Mouse (Mus musculus) neural tube, embryonic 11.5 days (tissue): ENCODE measurements around the gene Gstm5. TPM values are rescaled to one million over a fixed set of nuclear protein-coding genes. Genes with fewer than 3 reads are reported as not detected.
"Not testable (repeated sequence)": the region's sequence is repeated elsewhere in the genome, so short reads cannot be mapped to it uniquely, and the experiment has no call there.

Source experiments
- ATAC-seq: fragments of 200-750 bp; cut with Nextera tagmentation; 2 replicates; pipeline ENCODE4 v1.8.0; 2017; ENCODE audit warnings: moderate number of reproducible peaks, mild to moderate bottlenecking, moderate TSS enrichment, moderate library complexity; ENCODE audit not compliant: insufficient read depth, low FRiP score, low TSS enrichment
- DNase-seq: peaks from one replicate; pipeline ENCODE4 v3.0.0-alpha.2; 2015; ENCODE audit warnings: low spot score
- H3K27ac ChIP-seq: fragments of 300-500 bp; sonication (generic); 2 replicates; pipeline ENCODE4 v1.5.1; 2014; ENCODE audit warnings: low read depth, mild to moderate bottlenecking, low read length
- H3K27me3 ChIP-seq: fragments of 300-500 bp; sonication (generic); 2 replicates; pipeline ENCODE4 v1.6.1; 2014; ENCODE audit warnings: mild to moderate bottlenecking, low read length, mixed read lengths; ENCODE audit not compliant: control insufficient read depth, insufficient read depth
- H3K36me3 ChIP-seq: fragments of 300-500 bp; sonication (generic); 2 replicates; pipeline ENCODE4 v1.6.1; 2014; ENCODE audit warnings: mild to moderate bottlenecking, low read length, moderate library complexity, mixed read lengths; ENCODE audit not compliant: control insufficient read depth, insufficient read depth
- H3K4me1 ChIP-seq: fragments of 300-500 bp; sonication (generic); 2 replicates; pipeline ENCODE4 v1.6.1; 2014; ENCODE audit warnings: low read length, mixed read lengths; ENCODE audit not compliant: control insufficient read depth, insufficient read depth
- H3K4me2 ChIP-seq: fragments of 300-500 bp; sonication (generic); 2 replicates; pipeline ENCODE4 v1.6.1; 2014; ENCODE audit warnings: low read depth, mild to moderate bottlenecking, moderate library complexity
- H3K4me3 ChIP-seq: fragments of 300-500 bp; sonication (generic); 2 replicates; pipeline ENCODE4 v1.5.1; 2014; ENCODE audit warnings: low read depth, low read length
- H3K9ac ChIP-seq: fragments of 300-500 bp; sonication (generic); 2 replicates; pipeline ENCODE4 v1.6.1; 2014; ENCODE audit warnings: mild to moderate bottlenecking, low read length
- H3K9me3 ChIP-seq: fragments of 300-500 bp; sonication (generic); 2 replicates; pipeline ENCODE4 v1.6.1; 2016; ENCODE audit warnings: low read length; ENCODE audit not compliant: control insufficient read depth
- WGBS: fragments of 180-500 bp; shearing (Covaris S2); extraction: QIAGEN DNeasy Blood & Tissue Kit; methylation state at CpG from one replicate; pipeline ENCODE4 v1.1.7; 2014; 5-methylcytosine and 5-hydroxymethylcytosine counted together
- polyA plus RNA-seq: library from polyadenylated mRNA; unstranded; fragments of >200 nt; fragmentation: Nextera tagmentation; extraction: Ambion mirVana; gene quantifications from 2 replicates; pipeline ENCODE4 v1.2.1, GENCODE M21; 2014

Gene Gstm5
- polyA plus RNA-seq, 1 experiment from 2014 or later, result 210 TPM

GRCm38 (mm10) chr3:107887674-107888495, 7.7 kb upstream of the Gstm5 start:
- H3K9me3 ChIP-seq, result no peaks in the 10 kb centered on the region
- ATAC-seq, result no peak
- no peak overlapping the region for H3K27ac ChIP-seq
- no peaks in the 10 kb centered on the region for H3K36me3 ChIP-seq
- no peaks in the 10 kb centered on the region for H3K27me3 ChIP-seq
- DNase-seq, result no peak
- no peaks in the 10 kb centered on the region for H3K4me1 ChIP-seq
- H3K9ac ChIP-seq, result no peak overlapping the region
- H3K4me2 ChIP-seq, result no peak overlapping the region
- 86% methylated on average over 9 of the region's 9 CpGs for WGBS
- no peak overlapping the region for H3K4me3 ChIP-seq

DNA sequence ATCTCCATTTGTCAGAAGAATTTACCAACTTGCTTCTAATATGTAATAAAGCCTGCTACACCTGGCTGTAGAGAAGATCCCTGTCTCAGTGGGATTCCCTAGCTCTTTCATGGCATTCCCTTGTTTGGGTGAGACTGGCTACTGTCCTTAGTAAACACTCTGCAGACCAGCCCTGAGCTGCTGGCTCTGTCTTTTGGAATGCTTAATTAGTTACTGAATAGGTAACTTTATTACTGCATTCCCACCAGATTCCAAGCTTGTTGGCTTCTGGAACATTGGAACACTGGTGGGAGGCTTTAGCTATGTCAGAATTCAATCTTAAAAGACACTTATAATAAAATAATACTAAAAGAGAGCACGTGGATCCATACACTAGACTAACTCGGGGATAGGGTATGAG, 6.4 kb upstream of the Gstm5 start:
- not testable (repeated sequence) for H3K9me3 ChIP-seq, H3K4me2 ChIP-seq, H3K36me3 ChIP-seq, H3K27me3 ChIP-seq, H3K4me1 ChIP-seq, ATAC-seq, H3K4me3 ChIP-seq, H3K27ac ChIP-seq, H3K9ac ChIP-seq, DNase-seq
- 90% methylated on average over 2 of the region's 2 CpGs for WGBS

- Histone ChIP-seq H3K4me2 (peak overlapping the region; percentile 80), H3K9ac (peak overlapping the region; percentile 88), H3K4me1 (peaks cover 6% of the 10 kb centered on the region; the same call in 1 of the 2 replicates), H3K9me3 (no peaks in the 10 kb centered on the region), H3K4me3 (peak overlapping the region; percentile 73), H3K27me3 (no peaks in the 10 kb centered on the region), H3K36me3 (no peaks in the 10 kb centered on the region), H3K27ac (no peak overlapping the region)
- DNase-seq (no peak), ATAC-seq (peak; percentile 11; the same call in 1 of the 2 replicates)
- 12% methylated on average over 6 of the region's 6 CpGs for WGBS
These were observed 364 bp upstream of the Gstm5 start for GRCm38 (mm10) chr3:107895194-107895719.

DNA sequence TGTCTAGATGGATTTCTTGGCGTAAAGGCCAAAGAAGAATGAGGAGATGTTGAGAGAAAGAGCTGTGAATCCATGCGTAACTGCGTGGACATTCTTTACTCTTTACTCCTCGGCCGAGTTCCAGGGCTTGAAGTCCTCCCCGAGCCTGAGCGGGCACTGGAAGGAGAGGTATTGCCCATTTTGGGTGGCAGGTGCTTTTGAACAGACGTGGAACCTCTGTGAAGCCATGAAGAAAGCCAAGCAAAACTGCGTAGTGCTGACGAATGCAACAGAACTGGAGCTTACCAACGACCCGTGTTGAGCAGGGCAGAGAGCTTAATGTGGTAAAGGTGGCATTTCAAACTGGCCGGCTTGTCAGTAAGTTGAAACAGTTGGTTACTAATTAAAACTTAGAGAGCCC, 3.1 kb downstream of the Gstm5 start:
- Histone ChIP-seq H3K36me3 (no peaks in the 10 kb centered on the region), H3K4me3 (no peak overlapping the region), H3K9ac (no peak overlapping the region), H3K27ac (no peak overlapping the region), H3K4me1 (peaks cover 6% of the 10 kb centered on the region; the same call in 1 of the 2 replicates), H3K27me3 (no peaks in the 10 kb centered on the region), H3K9me3 (no peaks in the 10 kb centered on the region), H3K4me2 (no peak overlapping the region)
- DNase-seq (no peak), ATAC-seq (no peak)
- 94% methylated on average over 13 of the region's 13 CpGs for WGBS

GRCm38 (mm10) chr3:107900955-107901673, 5.5 kb downstream of the Gstm5 start:
- WGBS, result 53% methylated on average over 11 of the region's 11 CpGs
- no peaks in the 10 kb centered on the region for H3K9me3 ChIP-seq
- no peak overlapping the region for H3K9ac ChIP-seq

DNA sequence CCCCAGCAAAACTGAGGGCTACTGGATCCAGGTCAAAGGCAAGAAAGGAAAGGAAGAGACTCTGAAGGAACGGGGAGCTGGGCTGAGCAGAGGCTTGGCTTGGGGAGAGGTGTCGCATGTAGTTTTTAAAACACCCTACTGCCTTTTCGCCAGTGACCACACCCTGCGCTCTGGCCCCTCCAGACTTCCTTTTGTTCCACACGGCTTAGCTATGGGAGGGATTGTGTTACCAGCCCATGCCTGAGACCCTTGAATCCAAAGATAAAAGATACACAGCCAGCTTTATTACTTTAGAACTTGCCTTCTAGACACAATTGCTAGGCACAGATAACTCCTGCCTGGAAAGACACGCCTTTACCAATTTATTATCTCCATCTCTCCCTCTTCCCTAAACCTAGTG, 10.3 kb downstream of the Gstm5 start:
- H3K4me1 ChIP-seq, result no peaks in the 10 kb centered on the region
- no peak overlapping the region for H3K9ac ChIP-seq
- 59% methylated on average over 6 of the region's 6 CpGs for WGBS
- ATAC-seq, result no peak
- H3K36me3 ChIP-seq, result no peaks in the 10 kb centered on the region
- no peak overlapping the region for H3K4me3 ChIP-seq
- DNase-seq, result no peak
- no peaks in the 10 kb centered on the region for H3K27me3 ChIP-seq
- H3K27ac ChIP-seq, result no peak overlapping the region
- no peak overlapping the region for H3K4me2 ChIP-seq
- no peaks in the 10 kb centered on the region for H3K9me3 ChIP-seq

More at GRCm38 (mm10) chr3:107900955-107901673, 5.5 kb downstream of the Gstm5 start:
- Histone ChIP-seq H3K4me1 (peaks cover 4% of the 10 kb centered on the region; the same call in 1 of the 2 replicates), H3K27me3 (no peaks in the 10 kb centered on the region), H3K27ac (no peak overlapping the region), H3K4me3 (no peak overlapping the region), H3K4me2 (no peak overlapping the region), H3K36me3 (no peaks in the 10 kb centered on the region)
- DNase-seq (no peak), ATAC-seq (no peak)

- Histone ChIP-seq H3K27me3 (no peaks in the 10 kb centered on the region), H3K4me2 (no peak overlapping the region), H3K4me1 (no peaks in the 10 kb centered on the region), H3K9ac (no peak overlapping the region), H3K9me3 (no peaks in the 10 kb centered on the region), H3K4me3 (no peak overlapping the region), H3K36me3 (no peaks in the 10 kb centered on the region), H3K27ac (no peak overlapping the region)
- 87% methylated on average over 15 of the region's 15 CpGs for WGBS
- ATAC-seq, result no peak
- no peak for DNase-seq
These were observed 21.1 kb downstream of the Gstm5 start for GRCm38 (mm10) chr3:107916674-107917073.

- DNase-seq (no peak), ATAC-seq (no peak)
- Histone ChIP-seq H3K4me2 (no peak overlapping the region), H3K27me3 (no peaks in the 10 kb centered on the region), H3K4me1 (no peaks in the 10 kb centered on the region), H3K9ac (no peak overlapping the region), H3K4me3 (no peak overlapping the region), H3K36me3 (no peaks in the 10 kb centered on the region), H3K9me3 (no peaks in the 10 kb centered on the region), H3K27ac (no peak overlapping the region)
- 77% methylated on average over 3 of the region's 3 CpGs for WGBS
These were observed 21.5 kb downstream of the Gstm5 start for GRCm38 (mm10) chr3:107917097-107917496.
